Mouse (Mus musculus) stomach, embryonic 16.5 days (tissue): ENCODE data around the gene Gatb. TPM values are rescaled to one million over a fixed set of nuclear protein-coding genes. Genes with fewer than 3 reads are reported as not detected.

Source experiments
- ATAC-seq: fragments of 200-750 bp; cut with Nextera tagmentation; 2 replicates; pipeline ENCODE4 v1.8.0; 2017; ENCODE audit warnings: moderate number of reproducible peaks, moderate TSS enrichment; ENCODE audit not compliant: insufficient read depth, low FRiP score
- H3K27ac ChIP-seq: fragments of 300-500 bp; sonication (generic); 2 replicates; pipeline ENCODE4 v1.5.1; 2014; ENCODE audit warnings: low read length
- H3K27me3 ChIP-seq: fragments of 300-500 bp; sonication (generic); 2 replicates; pipeline ENCODE4 v1.6.1; 2014; ENCODE audit warnings: low read length, control low read depth, mixed read lengths; ENCODE audit not compliant: control insufficient read depth, insufficient read depth
- H3K36me3 ChIP-seq: fragments of 300-500 bp; sonication (generic); 2 replicates; pipeline ENCODE4 v1.6.1; 2014; ENCODE audit warnings: low read length; ENCODE audit not compliant: control insufficient read depth, insufficient read depth
- H3K4me1 ChIP-seq: fragments of 300-500 bp; sonication (generic); 2 replicates; pipeline ENCODE4 v1.6.1; 2014; ENCODE audit warnings: low read length, control low read depth, mixed read lengths; ENCODE audit not compliant: control insufficient read depth, insufficient read depth
- H3K4me2 ChIP-seq: fragments of 300-500 bp; sonication (generic); 2 replicates; pipeline ENCODE4 v1.6.1; 2014; ENCODE audit warnings: low read depth, low read length, mixed read lengths
- H3K4me3 ChIP-seq: fragments of 300-500 bp; sonication (generic); replicated peaks from 2 replicates; pipeline ENCODE4 v1.5.1; 2014; ENCODE audit warnings: mild to moderate bottlenecking, low read length
- H3K9ac ChIP-seq: fragments of 300-500 bp; sonication (generic); 2 replicates; pipeline ENCODE4 v1.6.1; 2014; ENCODE audit warnings: low read length
- H3K9me3 ChIP-seq: fragments of 300-500 bp; sonication (generic); replicated peaks from 2 replicates; pipeline ENCODE4 v1.6.1; 2016; ENCODE audit warnings: low read length, control low read depth; ENCODE audit not compliant: control insufficient read depth
- WGBS: fragments of 180-500 bp; shearing (Covaris S2); extraction: QIAGEN DNeasy Blood & Tissue Kit; methylation state at CpG from one replicate; pipeline ENCODE4 v1.1.7; 2014; 5-methylcytosine and 5-hydroxymethylcytosine counted together
- polyA plus RNA-seq: library from polyadenylated mRNA; unstranded; fragments of >200 nt; fragmentation: Nextera tagmentation; extraction: Ambion mirVana; gene quantifications from 2 replicates; pipeline ENCODE4 v1.2.1, GENCODE M21; 2015

The Gatb gene
- polyA plus RNA-seq, 1 experiment from 2014 or later = 24.2 TPM

DNA sequence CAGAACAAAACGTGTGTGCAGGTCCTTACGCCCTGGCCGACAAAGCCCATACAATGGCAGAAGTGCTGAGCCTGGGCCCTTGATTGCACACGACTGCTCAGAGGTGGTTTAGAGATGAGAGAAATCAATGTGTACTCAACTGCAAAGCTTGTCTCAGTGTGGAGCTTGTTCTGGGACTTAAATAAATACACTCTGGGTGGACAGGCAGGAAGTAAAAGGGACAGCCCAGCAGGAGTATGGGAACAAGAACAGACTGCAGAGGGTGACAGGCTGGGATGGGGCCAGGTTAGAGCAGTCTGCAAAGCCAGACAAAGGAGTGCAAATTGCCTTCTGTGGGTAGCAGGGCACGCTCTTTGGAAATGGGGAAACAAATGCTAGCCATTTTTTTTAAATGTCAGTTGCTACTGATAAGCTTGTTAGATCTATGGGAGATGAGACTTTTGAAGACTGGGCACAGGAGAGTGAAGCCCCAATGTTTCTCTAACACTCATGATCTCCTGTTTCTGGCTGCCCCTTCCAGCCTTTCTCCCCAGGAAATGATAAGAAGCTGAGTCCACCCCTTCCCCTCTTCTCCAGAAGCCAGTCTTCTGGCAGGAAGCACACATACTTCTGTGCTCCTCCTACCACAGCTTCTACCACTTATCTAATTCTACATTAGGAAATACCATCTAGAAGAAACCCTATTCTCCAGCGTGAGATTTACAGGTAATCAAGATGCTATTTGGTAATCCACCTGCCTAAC is 129.4 kb downstream of the Gatb start:
- H3K27ac ChIP-seq = no peak overlapping the region; the same call in 1 of the 2 replicates
- peak; percentile 83; the same call in 1 of the 2 replicates for ATAC-seq
- 44% methylated on average over 6 of the region's 6 CpGs for WGBS

More for the DNA sequence above, 129.4 kb downstream of the Gatb start:
- Histone ChIP-seq H3K4me2 (no peak overlapping the region), H3K4me1 (0 out of 2 replicates have a peak, but pooled peaks cover 3% of the 10 kb centered on the region), H3K27me3 (no peaks in the 10 kb centered on the region), H3K9me3 (no peaks in the 10 kb centered on the region), H3K36me3 (no peaks in the 10 kb centered on the region), H3K9ac (no peak overlapping the region), H3K4me3 (no peak overlapping the region)

Other genes starting within 250 kb of the Gatb start
- gene Fam160a1, start 243.2 kb downstream of the Gatb start, polyA plus RNA-seq = 7.5 and 8.9 TPM in 2 replicates